Mouse (Mus musculus) ovary, postnatal 36 days (tissue): ENCODE measurements around the gene Socs7.

Experiments
- DNase-seq: peaks from one replicate; pipeline ENCODE4 v3.0.0; 2022; ENCODE audit warnings: low spot score, mixed read lengths

Gene Socs7

GRCm38 (mm10) chr11:97387811-97388210, 25.5 kb downstream of the Socs7 start:
- no peak for DNase-seq

GRCm38 (mm10) chr11:97389127-97389526, 26.8 kb downstream of the Socs7 start:
- DNase-seq = no peak

- DNase-seq = no peak
Measured at GRCm38 (mm10) chr11:97393658-97394057, 31.3 kb downstream of the Socs7 start.

- DNase-seq = no peak
Measured at GRCm38 (mm10) chr11:97394146-97394545, 31.8 kb downstream of the Socs7 start.

- DNase-seq = no peak
Measured at GRCm38 (mm10) chr11:97398506-97398905, 36.2 kb downstream of the Socs7 start.

GRCm38 (mm10) chr11:97399958-97400710, 37.8 kb downstream of the Socs7 start:
- DNase-seq = peak; percentile 84

- DNase-seq = no peak
Measured at GRCm38 (mm10) chr11:97401082-97401481, 38.7 kb downstream of the Socs7 start.

GRCm38 (mm10) chr11:97401686-97402435, 39.5 kb downstream of the Socs7 start:
- no peak for DNase-seq

- no peak for DNase-seq
Measured at GRCm38 (mm10) chr11:97402746-97403145, 40.4 kb downstream of the Socs7 start.

- DNase-seq = no peak
Measured at GRCm38 (mm10) chr11:97403614-97404183, 41.3 kb downstream of the Socs7 start.

- peak; percentile 62 for DNase-seq
Measured at GRCm38 (mm10) chr11:97404184-97404760, 41.9 kb downstream of the Socs7 start.

GRCm38 (mm10) chr11:97404761-97405190, 42.4 kb downstream of the Socs7 start:
- DNase-seq = no peak

- no peak for DNase-seq
Measured at GRCm38 (mm10) chr11:97406094-97406951, 44.0 kb downstream of the Socs7 start.

GRCm38 (mm10) chr11:97407456-97407855, 45.1 kb downstream of the Socs7 start:
- DNase-seq = no peak

GRCm38 (mm10) chr11:97408171-97408570, 45.8 kb downstream of the Socs7 start:
- DNase-seq = peak; percentile 65

- no peak for DNase-seq
Measured at GRCm38 (mm10) chr11:97410958-97411357, 48.6 kb downstream of the Socs7 start.

- no peak for DNase-seq
Measured at GRCm38 (mm10) chr11:97412117-97412516, 49.8 kb downstream of the Socs7 start.

- no peak for DNase-seq
Measured at GRCm38 (mm10) chr11:97412808-97413347, 50.5 kb downstream of the Socs7 start.

- DNase-seq = peak; percentile 79
Measured at GRCm38 (mm10) chr11:97415330-97415711, 53.0 kb downstream of the Socs7 start, which contains the start of gene Arhgap23. Gene Arhgap23 (plus strand): TSS chr11:97415533.

- DNase-seq = peak; percentile 73
Measured at GRCm38 (mm10) chr11:97415712-97416636, 53.6 kb downstream of the Socs7 start.
